11 mouse cellular contexts compared by ENCODE assay signal in genomic region chr15:102942739-102943467, GRCm38 (mm10). TPM values are rescaled to one million over a fixed set of nuclear protein-coding genes. Genes with fewer than 3 reads are reported as not detected.
DNase-seq lines count a peak whose midpoint lies in the region; ATAC-seq and TF ChIP-seq lines count a peak whose summit lies in the region.
"Had no signal": no experiment of that assay in that cellular context is flagged by ENCODE, and none has a peak within 500 bp of the region (broad histone marks: within the 10 kb centered on the region; RNA-seq: fewer than 3 reads in every experiment).

No protein-coding gene starts in this region.

- no peak for ATAC-seq in lung, embryonic 16.5 days (ENCODE audit: low read depth)
- no peak for ATAC-seq in hindbrain, embryonic 14.5 days (ENCODE audit: low FRiP score)
- ATAC-seq in neural tube, embryonic 15.5 days (ENCODE audit: low FRiP score): no peak

- no peak for TF ChIP-seq POLR2A in embryonic fibroblast, embryonic 13.5 days (IDR thresholded peaks at IDR 0.05; ENCODE audit: low read depth, low read length)

- TF ChIP-seq CTCF in embryonic fibroblast, embryonic 13.5 days (IDR thresholded peaks at IDR 0.05; ENCODE audit: borderline replicate concordance, insufficient read depth, low read length): no peak

- no peak overlapping the region for H3K27ac ChIP-seq in lung, embryonic 16.5 days (ENCODE audit: low read length)
- no peak overlapping the region for H3K27ac ChIP-seq in embryonic fibroblast, embryonic 13.5 days (ENCODE audit: insufficient read depth, low read length)
- no peak overlapping the region for H3K27ac ChIP-seq in hindbrain, embryonic 14.5 days
- peak overlapping the region; percentile 74 for H3K27ac ChIP-seq in neural tube, embryonic 15.5 days (replicated peaks)
- H3K27ac ChIP-seq: embryonic facial prominence, embryonic 13.5 days; liver, embryonic 15.5 days had no signal

- no peak for DNase-seq in lung, postnatal 25 days (ENCODE audit: low spot score)
- no peak for DNase-seq in hindbrain, embryonic 14.5 days (ENCODE audit: low spot score)
- DNase-seq in right cerebral cortex, adult 2 months (ENCODE audit: low spot score in 2 of 2): no peak
- no peak for DNase-seq in cerebellum, adult 9-11 months
- DNase-seq: adrenal gland, postnatal 14 days had no signal

- no peaks in the 10 kb centered on the region for H3K9me3 ChIP-seq in lung, embryonic 16.5 days (ENCODE audit: control insufficient read depth, low read length)
- H3K9me3 ChIP-seq in hindbrain, embryonic 14.5 days (ENCODE audit: control insufficient read depth, low read length): no peaks in the 10 kb centered on the region
- no peaks in the 10 kb centered on the region for H3K9me3 ChIP-seq in neural tube, embryonic 15.5 days (replicated peaks)
- H3K9me3 ChIP-seq: embryonic facial prominence, embryonic 13.5 days; liver, embryonic 15.5 days had no signal

- no peak overlapping the region for H3K4me2 ChIP-seq in lung, embryonic 16.5 days (ENCODE audit: low read depth, low read length)
- H3K4me2 ChIP-seq in hindbrain, embryonic 14.5 days (replicated peaks): 0 out of 2 replicates have a peak overlapping the region, but pooled peaks have one; percentile 11
- H3K4me2 ChIP-seq in neural tube, embryonic 15.5 days: peak overlapping the region; percentile 52
- H3K4me2 ChIP-seq: embryonic facial prominence, embryonic 13.5 days; liver, embryonic 15.5 days had no signal

- H3K27me3 ChIP-seq in lung, embryonic 16.5 days (ENCODE audit: control insufficient read depth, insufficient read depth, low read depth, low read length): peaks cover 96% of the 10 kb centered on the region
- peaks cover 100% of the 10 kb centered on the region for H3K27me3 ChIP-seq in hindbrain, embryonic 14.5 days (ENCODE audit: control insufficient read depth, insufficient read depth, low read length)
- H3K27me3 ChIP-seq in neural tube, embryonic 15.5 days (replicated peaks): peaks cover 90% of the 10 kb centered on the region

- H3K36me3 ChIP-seq in lung, embryonic 16.5 days (ENCODE audit: control insufficient read depth, insufficient read depth, low read length): no peaks in the 10 kb centered on the region
- no peaks in the 10 kb centered on the region for H3K36me3 ChIP-seq in hindbrain, embryonic 14.5 days (replicated peaks; ENCODE audit: control insufficient read depth, insufficient read depth)
- no peaks in the 10 kb centered on the region for H3K36me3 ChIP-seq in neural tube, embryonic 15.5 days
- H3K36me3 ChIP-seq: embryonic facial prominence, embryonic 13.5 days; liver, embryonic 15.5 days had no signal

- H3K4me1 ChIP-seq in lung, embryonic 16.5 days (replicated peaks; ENCODE audit: control insufficient read depth, insufficient read depth, low read length): no peaks in the 10 kb centered on the region
- no peaks in the 10 kb centered on the region for H3K4me1 ChIP-seq in embryonic fibroblast, embryonic 13.5 days (ENCODE audit: control insufficient read depth, insufficient read depth, low read length)
- H3K4me1 ChIP-seq in hindbrain, embryonic 14.5 days (replicated peaks; ENCODE audit: control insufficient read depth, insufficient read depth, low read length): no peaks in the 10 kb centered on the region
- H3K4me1 ChIP-seq in neural tube, embryonic 15.5 days: peaks cover 11% of the 10 kb centered on the region
- H3K4me1 ChIP-seq: embryonic facial prominence, embryonic 13.5 days; liver, embryonic 15.5 days had no signal

- no peak overlapping the region for H3K9ac ChIP-seq in lung, embryonic 16.5 days (ENCODE audit: low read length)
- no peak overlapping the region for H3K9ac ChIP-seq in hindbrain, embryonic 14.5 days
- peak overlapping the region; percentile 41 for H3K9ac ChIP-seq in neural tube, embryonic 15.5 days (replicated peaks)
- H3K9ac ChIP-seq: embryonic facial prominence, embryonic 13.5 days; liver, embryonic 15.5 days had no signal

- peak overlapping the region; percentile 9; the same call in 1 of the 2 replicates for H3K4me3 ChIP-seq in lung, embryonic 16.5 days (ENCODE audit: low read length)
- H3K4me3 ChIP-seq in embryonic fibroblast, embryonic 13.5 days (ENCODE audit: insufficient read depth, low read length): peak overlapping the region; percentile 19
- no peak overlapping the region; the same call in 1 of the 2 replicates for H3K4me3 ChIP-seq in hindbrain, embryonic 14.5 days (replicated peaks; ENCODE audit: low read length)
- H3K4me3 ChIP-seq in neural tube, embryonic 15.5 days (replicated peaks): peak overlapping the region; percentile 34
- H3K4me3 ChIP-seq: embryonic facial prominence, embryonic 13.5 days; liver, embryonic 15.5 days had no signal

- WGBS in lung, embryonic 16.5 days: 2% methylated on average over 47 of the region's 53 CpGs
- WGBS in hindbrain, embryonic 14.5 days: under 1% methylated on average over 45 of the region's 53 CpGs
- under 1% methylated on average over 49 of the region's 53 CpGs for WGBS in neural tube, embryonic 15.5 days

RNA-seq across cellular contexts. Expression of gene Hoxc12, which starts 6.3 kb away (rescaled TPM):
- not detected in 2 replicates for polyA plus RNA-seq in lung, embryonic 16.5 days (2015; fragmentation: Nextera tagmentation; extraction: Ambion mirVana)
- polyA plus RNA-seq in embryonic fibroblast, embryonic 13.5 days (2011; ENCODE audit: insufficient read length, low read depth, missing spikeins): not detected in 2 replicates
- not detected in 2 replicates for polyA plus RNA-seq in hindbrain, embryonic 14.5 days (2014; fragmentation: Nextera tagmentation; extraction: Ambion mirVana)
- 12.7 and 19.7 TPM in 2 replicates for polyA plus RNA-seq in neural tube, embryonic 15.5 days (2015; fragmentation: Nextera tagmentation; extraction: Ambion mirVana)
- polyA plus RNA-seq: embryonic facial prominence, embryonic 13.5 days; liver, embryonic 15.5 days; thymus, postnatal 0 days had no signal

RNA-seq across cellular contexts. Expression of gene Hoxc11, which starts 11.3 kb away (rescaled TPM):
- polyA plus RNA-seq in lung, embryonic 16.5 days (2015; fragmentation: Nextera tagmentation; extraction: Ambion mirVana): not detected in 2 replicates
- polyA plus RNA-seq in embryonic fibroblast, embryonic 13.5 days (2011; ENCODE audit: insufficient read length, low read depth, missing spikeins): 0.40 and 1.2 TPM in 2 replicates
- polyA plus RNA-seq in hindbrain, embryonic 14.5 days (2014; fragmentation: Nextera tagmentation; extraction: Ambion mirVana): not detected in 2 replicates
- polyA plus RNA-seq in neural tube, embryonic 15.5 days (2015; fragmentation: Nextera tagmentation; extraction: Ambion mirVana): 2.1 and 5.6 TPM in 2 replicates
- polyA plus RNA-seq: embryonic facial prominence, embryonic 13.5 days; liver, embryonic 15.5 days had no signal

RNA-seq across cellular contexts. Expression of gene Hoxc13, which starts 22.0 kb away (rescaled TPM):
- polyA plus RNA-seq in lung, embryonic 16.5 days (2015; fragmentation: Nextera tagmentation; extraction: Ambion mirVana): not detected in 2 replicates
- 0.21 TPM in 1 of 2 replicates, not detected in the other for polyA plus RNA-seq in embryonic fibroblast, embryonic 13.5 days (2011; ENCODE audit: insufficient read length, low read depth, missing spikeins)
- polyA plus RNA-seq in hindbrain, embryonic 14.5 days (2014; fragmentation: Nextera tagmentation; extraction: Ambion mirVana): not detected in 2 replicates
- 5.7 and 9.3 TPM in 2 replicates for polyA plus RNA-seq in neural tube, embryonic 15.5 days (2015; fragmentation: Nextera tagmentation; extraction: Ambion mirVana)
- polyA plus RNA-seq: liver, embryonic 15.5 days had no signal

RNA-seq across cellular contexts. Expression of gene Hoxc10, which starts 23.7 kb away (rescaled TPM):
- polyA plus RNA-seq in lung, embryonic 16.5 days (2015; fragmentation: Nextera tagmentation; extraction: Ambion mirVana): 0.11 TPM in 1 of 2 replicates, not detected in the other
- 7.3 and 16.6 TPM in 2 replicates for polyA plus RNA-seq in embryonic fibroblast, embryonic 13.5 days (2011; ENCODE audit: insufficient read length, low read depth, missing spikeins)
- not detected in 2 replicates for polyA plus RNA-seq in hindbrain, embryonic 14.5 days (2014; fragmentation: Nextera tagmentation; extraction: Ambion mirVana)
- 51.3 and 71.0 TPM in 2 replicates for polyA plus RNA-seq in neural tube, embryonic 15.5 days (2015; fragmentation: Nextera tagmentation; extraction: Ambion mirVana)
- polyA plus RNA-seq: liver, embryonic 15.5 days; thymus, postnatal 0 days had no signal

RNA-seq across cellular contexts. Expression of gene Hoxc5, which starts 24.3 kb away (rescaled TPM):
- 0.31 TPM in 2 replicates for polyA plus RNA-seq in lung, embryonic 16.5 days (2015; fragmentation: Nextera tagmentation; extraction: Ambion mirVana)
- 7.6 and 11.0 TPM in 2 replicates for polyA plus RNA-seq in embryonic fibroblast, embryonic 13.5 days (2011; ENCODE audit: insufficient read length, low read depth, missing spikeins)
- 25.0 and 32.2 TPM in 2 replicates for polyA plus RNA-seq in hindbrain, embryonic 14.5 days (2014; fragmentation: Nextera tagmentation; extraction: Ambion mirVana)
- polyA plus RNA-seq in neural tube, embryonic 15.5 days (2015; fragmentation: Nextera tagmentation; extraction: Ambion mirVana): 14.6 and 20.7 TPM in 2 replicates

Comparison
In these comparisons a context has a peak if more than half of its experiments do, and no peak if none do; other contexts are left out.
1. RNA of gene Hoxc12, which starts 6.3 kb away (polyA plus RNA-seq): 12.7 to 19.7 TPM in neural tube, embryonic 15.5 days; not detected in lung, embryonic 16.5 days, not detected in embryonic fibroblast, embryonic 13.5 days and not detected in hindbrain, embryonic 14.5 days; every median in the first group is over 10 times any median in the second.